Mouse (Mus musculus): Measurements from ENCODE around the gene Atp6v1g2. TPM values are rescaled to one million over a fixed set of nuclear protein-coding genes. Genes with fewer than 3 reads are reported as not detected.

Gene Atp6v1g2
- polyA plus RNA-seq, 1 experiment, result 6.7 TPM

DNA sequence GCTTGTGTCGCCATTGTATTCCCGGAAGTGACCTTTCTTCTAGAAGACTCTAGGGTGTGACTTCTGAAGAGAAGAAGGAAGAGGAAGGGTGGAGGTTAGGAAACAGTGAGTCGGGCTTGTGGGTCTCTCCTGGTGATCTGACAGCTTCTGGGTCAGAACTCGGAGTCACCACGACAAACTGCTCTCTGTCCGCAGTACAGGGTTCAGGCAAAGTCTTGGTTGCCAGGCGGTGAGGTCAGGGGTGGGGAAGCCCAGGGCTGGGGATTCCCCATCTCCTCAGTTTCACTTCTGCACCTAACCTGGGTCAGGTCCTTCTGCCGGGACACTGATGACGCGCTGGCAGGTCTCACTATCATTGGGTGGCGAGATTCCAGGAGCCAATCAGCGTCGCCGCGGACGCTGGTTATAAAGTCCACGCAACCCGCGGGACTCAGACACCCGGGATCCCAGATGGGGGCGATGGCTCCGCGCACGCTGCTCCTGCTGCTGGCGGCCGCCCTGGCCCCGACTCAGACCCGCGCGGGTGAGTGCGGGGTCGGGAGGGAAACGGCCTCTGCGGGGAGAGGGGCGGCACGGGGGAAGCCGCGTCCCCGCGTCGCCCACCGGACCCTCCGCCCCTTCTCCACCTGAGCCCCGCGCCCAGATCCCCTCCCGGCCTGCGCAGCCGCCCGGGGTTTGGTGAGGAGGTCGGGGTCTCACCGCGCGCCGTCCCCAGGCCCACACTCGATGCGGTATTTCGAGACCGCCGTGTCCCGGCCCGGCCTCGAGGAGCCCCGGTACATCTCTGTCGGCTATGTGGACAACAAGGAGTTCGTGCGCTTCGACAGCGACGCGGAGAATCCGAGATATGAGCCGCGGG is 29.4 kb downstream of the Atp6v1g2 start, which contains the start of gene H2-D1:
TSS of gene H2-D1 (plus strand) at position 67 of the 859 bp plus-strand sequence.
- TF ChIP-seq CTCF (conservative IDR thresholded peaks at IDR 0.05; ENCODE audit: insufficient read depth, insufficient read length, low read depth, low read length), result no peak
- peak; percentile 85 for TF ChIP-seq POLR2A (IDR thresholded peaks at IDR 0.05; ENCODE audit: low read depth, low read length)
- H3K27ac ChIP-seq (ENCODE audit: insufficient read depth, low read depth, low read length), result peak within 1 kb of the TSS; percentile 50; the same call in 1 of the 2 replicates
- peak; percentile 98 for DNase-seq
- H3K27me3 ChIP-seq (replicated peaks; ENCODE audit: control insufficient read depth, insufficient read depth, low read length), result no peaks in the 10 kb centered on the region
- H3K4me1 ChIP-seq (ENCODE audit: control insufficient read depth, insufficient read depth, low read length), result peaks cover 8% of the 10 kb centered on the region; the same call in 1 of the 2 replicates
- under 1% methylated on average over 73 of the region's 73 CpGs for WGBS
- peak within 1 kb of the TSS; percentile 71 for H3K4me3 ChIP-seq (ENCODE audit: insufficient read depth, low read depth, low read length)
- no peaks in the 10 kb centered on the region for H3K36me3 ChIP-seq (ENCODE audit: control insufficient read depth, insufficient read depth, low read length)

DNA sequence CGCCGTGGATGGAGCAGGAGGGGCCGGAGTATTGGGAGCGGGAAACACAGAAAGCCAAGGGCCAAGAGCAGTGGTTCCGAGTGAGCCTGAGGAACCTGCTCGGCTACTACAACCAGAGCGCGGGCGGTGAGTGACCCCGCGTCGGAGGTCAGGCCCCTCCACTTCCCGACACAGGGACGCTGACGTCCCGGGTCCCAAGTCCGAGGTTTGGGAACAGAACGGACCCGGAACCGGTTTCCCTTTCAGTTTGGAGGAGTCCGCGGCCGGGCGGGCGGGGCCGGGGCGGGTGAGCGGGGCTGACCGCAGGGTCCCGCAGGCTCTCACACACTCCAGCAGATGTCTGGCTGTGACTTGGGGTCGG is 30.0 kb downstream of the Atp6v1g2 start:
- H3K4me1 ChIP-seq (ENCODE audit: control insufficient read depth, insufficient read depth, low read length), result peaks cover 8% of the 10 kb centered on the region; the same call in 1 of the 2 replicates
- TF ChIP-seq CTCF (conservative IDR thresholded peaks at IDR 0.05; ENCODE audit: insufficient read depth, insufficient read length, low read depth, low read length), result no peak
- no peak for TF ChIP-seq POLR2A (IDR thresholded peaks at IDR 0.05; ENCODE audit: low read depth, low read length)
- peak overlapping the region; percentile 71 for H3K4me3 ChIP-seq (ENCODE audit: insufficient read depth, low read depth, low read length)
- peak; percentile 52 for DNase-seq
- no peaks in the 10 kb centered on the region for H3K36me3 ChIP-seq (ENCODE audit: control insufficient read depth, insufficient read depth, low read length)
- H3K27me3 ChIP-seq (replicated peaks; ENCODE audit: control insufficient read depth, insufficient read depth, low read length), result no peaks in the 10 kb centered on the region
- 1% methylated on average over 31 of the region's 31 CpGs for WGBS
- H3K27ac ChIP-seq (ENCODE audit: insufficient read depth, low read depth, low read length), result peak overlapping the region; percentile 29; the same call in 1 of the 2 replicates

DNA sequence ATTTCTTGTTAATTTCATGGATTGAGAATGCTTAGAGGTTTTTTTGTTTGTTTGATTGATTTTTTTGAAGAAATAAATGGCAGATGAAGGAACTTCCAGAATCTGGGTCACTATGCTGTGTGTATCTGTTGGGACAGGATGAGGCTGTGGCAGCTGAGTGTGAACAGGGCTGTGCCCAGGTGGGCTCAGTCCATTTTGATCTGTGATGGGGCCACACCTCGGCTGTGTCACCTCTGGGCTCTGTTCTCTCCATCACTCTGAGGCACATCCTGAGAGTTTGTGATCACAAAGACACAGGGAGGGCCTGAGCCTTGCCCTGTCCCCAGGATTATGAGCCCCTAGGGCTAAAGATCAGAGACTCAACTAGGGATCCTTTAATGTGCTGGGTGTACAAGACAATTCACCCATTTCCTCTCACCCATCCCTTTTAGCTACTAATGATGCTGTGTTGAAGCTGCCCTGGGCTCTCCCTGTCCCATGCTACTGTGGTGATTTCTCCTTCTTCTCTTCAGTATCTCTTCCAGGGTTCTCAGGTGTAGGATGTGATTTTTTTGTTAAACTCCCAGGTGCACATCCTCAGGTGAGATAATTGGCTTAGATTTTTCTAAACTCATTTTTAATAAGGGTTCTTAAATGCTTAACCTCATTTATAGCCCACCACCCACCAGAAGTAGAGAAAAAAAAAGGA is 34.1 kb downstream of the Atp6v1g2 start:
- Histone ChIP-seq H3K4me3 (ENCODE audit: insufficient read depth, low read depth, low read length) (no peak overlapping the region), H3K27me3 (replicated peaks; ENCODE audit: control insufficient read depth, insufficient read depth, low read length) (no peaks in the 10 kb centered on the region), H3K4me1 (ENCODE audit: control insufficient read depth, insufficient read depth, low read length) (peaks cover 2% of the 10 kb centered on the region; the same call in 1 of the 2 replicates), H3K36me3 (ENCODE audit: control insufficient read depth, insufficient read depth, low read length) (no peaks in the 10 kb centered on the region), H3K27ac (ENCODE audit: insufficient read depth, low read depth, low read length) (no peak overlapping the region)
- WGBS, result 77% methylated on average over 1 of the region's 1 CpGs
- no peak for DNase-seq
- TF ChIP-seq CTCF (conservative IDR thresholded peaks at IDR 0.05; ENCODE audit: insufficient read depth, insufficient read length, low read depth, low read length) (no peak), POLR2A (IDR thresholded peaks at IDR 0.05; ENCODE audit: low read depth, low read length) (no peak)

DNA sequence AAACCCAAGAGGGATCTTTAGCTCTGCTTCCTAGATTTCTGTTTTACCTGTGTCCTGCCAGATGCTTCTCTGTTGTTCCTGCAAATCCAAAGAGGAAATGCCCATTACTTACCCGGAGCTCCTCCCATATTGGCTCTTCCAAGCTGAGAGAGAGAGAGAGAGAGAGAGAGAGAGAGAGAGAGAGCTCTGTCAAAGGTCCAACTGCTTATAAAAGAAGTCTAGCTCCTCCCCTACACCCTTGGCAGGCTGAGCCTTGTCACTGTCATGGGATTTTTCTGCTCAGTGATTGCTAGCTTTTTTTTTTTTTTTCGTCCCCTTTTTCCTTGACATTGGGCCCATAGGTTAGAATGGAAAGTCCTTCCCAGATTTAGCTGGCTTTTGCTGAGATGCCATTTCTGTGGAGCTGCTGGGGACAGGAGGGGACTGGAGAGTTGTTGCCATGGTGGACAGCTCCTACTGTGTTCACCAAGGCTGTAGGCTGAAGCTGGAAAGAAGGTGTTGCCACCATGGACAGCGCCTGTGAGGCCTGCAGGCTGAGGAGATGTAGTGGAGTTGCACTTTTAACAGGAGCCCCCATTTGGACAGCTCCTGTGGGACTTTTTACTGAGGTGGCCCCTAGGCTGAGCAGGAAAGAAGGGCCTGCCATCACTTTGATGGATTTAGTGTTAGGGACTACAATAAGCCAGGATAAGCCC is 36.3 kb downstream of the Atp6v1g2 start:
- Histone ChIP-seq H3K27ac (ENCODE audit: insufficient read depth, low read depth, low read length) (no peak overlapping the region), H3K4me1 (ENCODE audit: control insufficient read depth, insufficient read depth, low read length) (no peaks in the 10 kb centered on the region), H3K27me3 (replicated peaks; ENCODE audit: control insufficient read depth, insufficient read depth, low read length) (no peaks in the 10 kb centered on the region), H3K36me3 (ENCODE audit: control insufficient read depth, insufficient read depth, low read length) (no peaks in the 10 kb centered on the region), H3K4me3 (ENCODE audit: insufficient read depth, low read depth, low read length) (no peak overlapping the region)
- TF ChIP-seq POLR2A (IDR thresholded peaks at IDR 0.05; ENCODE audit: low read depth, low read length), result no peak
- no peak for TF ChIP-seq CTCF (conservative IDR thresholded peaks at IDR 0.05; ENCODE audit: insufficient read depth, insufficient read length, low read depth, low read length)
- WGBS, result 26% methylated on average over 3 of the region's 3 CpGs
- DNase-seq, result no peak

GRCm38 (mm10) chr17:35272249-35272648 is 38.8 kb downstream of the Atp6v1g2 start:
- Histone ChIP-seq H3K4me3 (ENCODE audit: insufficient read depth, low read depth, low read length) (no peak overlapping the region), H3K36me3 (ENCODE audit: control insufficient read depth, insufficient read depth, low read length) (no peaks in the 10 kb centered on the region), H3K27ac (ENCODE audit: insufficient read depth, low read depth, low read length) (no peak overlapping the region), H3K27me3 (replicated peaks; ENCODE audit: control insufficient read depth, insufficient read depth, low read length) (no peaks in the 10 kb centered on the region), H3K4me1 (ENCODE audit: control insufficient read depth, insufficient read depth, low read length) (no peaks in the 10 kb centered on the region)
- WGBS, result 85% methylated on average over 3 of the region's 3 CpGs
- TF ChIP-seq CTCF (conservative IDR thresholded peaks at IDR 0.05; ENCODE audit: insufficient read depth, insufficient read length, low read depth, low read length), result no peak
- no peak for TF ChIP-seq POLR2A (IDR thresholded peaks at IDR 0.05; ENCODE audit: low read depth, low read length)
- DNase-seq, result no peak

DNA sequence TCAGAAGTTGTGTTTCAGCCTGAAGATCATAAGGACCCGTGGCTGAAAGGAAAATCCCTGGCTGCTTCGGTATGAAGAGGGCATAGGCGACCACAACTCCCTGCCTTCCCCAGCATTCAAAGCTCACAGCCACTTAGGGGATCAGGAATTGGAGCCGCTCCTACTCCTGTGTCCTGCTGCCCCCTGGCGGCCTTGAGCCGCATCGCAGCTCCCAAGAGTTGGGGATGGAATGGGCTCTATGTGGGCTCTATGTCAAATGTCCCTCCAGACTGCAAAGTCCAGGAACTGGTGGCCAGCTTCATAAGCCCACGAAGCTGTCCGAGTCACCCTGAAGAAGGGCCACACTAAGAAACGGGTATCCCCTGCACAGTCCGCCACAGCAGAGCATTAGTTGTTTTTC is 41.3 kb downstream of the Atp6v1g2 start:
- Histone ChIP-seq H3K27me3 (replicated peaks; ENCODE audit: control insufficient read depth, insufficient read depth, low read length) (no peaks in the 10 kb centered on the region), H3K36me3 (ENCODE audit: control insufficient read depth, insufficient read depth, low read length) (no peaks in the 10 kb centered on the region), H3K4me3 (ENCODE audit: insufficient read depth, low read depth, low read length) (no peak overlapping the region), H3K4me1 (ENCODE audit: control insufficient read depth, insufficient read depth, low read length) (no peaks in the 10 kb centered on the region), H3K27ac (ENCODE audit: insufficient read depth, low read depth, low read length) (no peak overlapping the region)
- peak; percentile 88 for DNase-seq
- TF ChIP-seq CTCF (conservative IDR thresholded peaks at IDR 0.05; ENCODE audit: insufficient read depth, insufficient read length, low read depth, low read length) (peak; percentile 83), POLR2A (IDR thresholded peaks at IDR 0.05; ENCODE audit: low read depth, low read length) (no peak)
- WGBS, result 6% methylated on average over 11 of the region's 11 CpGs

Measured in kidney, adult 2 months (tissue).